8 mouse cellular contexts compared by ENCODE assay signal in the genomic region with DNA sequence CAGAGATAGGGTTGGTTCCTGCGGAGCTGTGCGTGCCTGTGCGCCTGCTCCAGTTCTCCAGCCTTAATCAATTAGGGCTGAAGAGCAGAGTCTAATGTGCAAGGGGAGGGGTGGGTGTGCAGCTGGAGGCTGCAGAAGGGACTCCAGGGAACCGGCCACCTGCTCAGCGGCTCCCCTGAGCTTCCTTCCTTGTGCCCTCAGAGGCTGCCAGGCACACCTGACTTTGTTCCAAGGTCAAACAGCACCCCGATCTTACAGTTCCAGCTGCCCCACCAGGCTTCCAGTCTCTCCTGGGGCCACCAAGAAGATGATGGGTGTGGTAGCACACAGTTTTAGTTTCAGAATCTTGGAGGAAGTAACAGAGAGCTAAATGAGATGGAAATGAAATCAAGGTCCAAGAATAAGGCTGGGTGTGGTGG. TPM values are rescaled to one million over a fixed set of nuclear protein-coding genes. Genes with fewer than 3 reads are reported as not detected.
A peak's percentile ranks its signal among the peaks of the same experiment; 100 is the strongest.
DNase-seq lines count a peak whose midpoint lies in the region; ATAC-seq and TF ChIP-seq lines count a peak whose summit lies in the region.

No protein-coding gene starts in this region.

- peak overlapping the region; percentile 47 for H3K9ac ChIP-seq in forebrain, embryonic 14.5 days (ENCODE audit: low read length)
- H3K9ac ChIP-seq in limb, embryonic 14.5 days (ENCODE audit: low read depth, low read length, severe bottlenecking): 0 out of 2 replicates have a peak overlapping the region, but pooled peaks have one; percentile 3

- peak overlapping the region; percentile 42 for H3K4me2 ChIP-seq in forebrain, embryonic 14.5 days (ENCODE audit: low read length)
- peak overlapping the region; percentile 39 for H3K4me2 ChIP-seq in limb, embryonic 14.5 days (replicated peaks; ENCODE audit: low read depth, low read length, severe bottlenecking)

- H3K4me3 ChIP-seq in spleen, adult 2 months (ENCODE audit: extremely low read depth, insufficient read depth, insufficient read length): peak overlapping the region; percentile 36; the same call in 1 of the 2 replicates
- H3K4me3 ChIP-seq in forebrain, embryonic 14.5 days (ENCODE audit: low read depth, low read length): peak overlapping the region; percentile 8; the same call in 1 of the 2 replicates
- peak overlapping the region; percentile 8; the same call in 1 of the 2 replicates for H3K4me3 ChIP-seq in limb, embryonic 14.5 days (replicated peaks; ENCODE audit: low read length)

- no peaks in the 10 kb centered on the region for H3K9me3 ChIP-seq in forebrain, embryonic 14.5 days (replicated peaks; ENCODE audit: control insufficient read depth, low read length)
- no peaks in the 10 kb centered on the region for H3K9me3 ChIP-seq in limb, embryonic 14.5 days (ENCODE audit: control insufficient read depth, low read length)

- WGBS in spleen, adult 2 months: 4% methylated on average over 6 of the region's 6 CpGs
- WGBS in forebrain, embryonic 14.5 days: 6% methylated on average over 6 of the region's 6 CpGs
- 7% methylated on average over 6 of the region's 6 CpGs for WGBS in limb, embryonic 14.5 days

- peak; percentile 72 for ATAC-seq in forebrain, embryonic 14.5 days
- no peak for ATAC-seq in limb, embryonic 14.5 days (ENCODE audit: low FRiP score, low read depth)

- H3K27ac ChIP-seq in spleen, adult 2 months (ENCODE audit: insufficient read depth, low read length): no peak overlapping the region
- peak overlapping the region; percentile 87 for H3K27ac ChIP-seq in forebrain, embryonic 14.5 days (ENCODE audit: low read depth, low read length)
- peak overlapping the region; percentile 83 for H3K27ac ChIP-seq in limb, embryonic 14.5 days (replicated peaks; ENCODE audit: low read depth, low read length)

- no peak for TF ChIP-seq CTCF in spleen, adult 2 months (IDR thresholded peaks at IDR 0.05; ENCODE audit: extremely low read depth, insufficient read depth, insufficient read length, insufficient replicate concordance)

- H3K4me1 ChIP-seq in spleen, adult 2 months (ENCODE audit: control insufficient read depth, insufficient read depth, insufficient read length): peaks cover 15% of the 10 kb centered on the region; the same call in 1 of the 2 replicates
- H3K4me1 ChIP-seq in forebrain, embryonic 14.5 days (ENCODE audit: control insufficient read depth, insufficient read depth, low read length): peaks cover 12% of the 10 kb centered on the region
- peaks cover 32% of the 10 kb centered on the region for H3K4me1 ChIP-seq in limb, embryonic 14.5 days (ENCODE audit: control insufficient read depth, insufficient read depth, low read length)

- no peak for TF ChIP-seq POLR2A in spleen, adult 2 months (IDR thresholded peaks at IDR 0.05; ENCODE audit: low read depth, low read length)
- no peak for TF ChIP-seq POLR2A in limb, embryonic 14.5 days (IDR thresholded peaks at IDR 0.05; ENCODE audit: borderline replicate concordance, extremely low read depth, insufficient read depth, insufficient read length)

- H3K36me3 ChIP-seq in spleen, adult 2 months (ENCODE audit: control insufficient read depth, insufficient read depth, low read length): no peaks in the 10 kb centered on the region
- H3K36me3 ChIP-seq in forebrain, embryonic 14.5 days (ENCODE audit: control insufficient read depth, insufficient read depth, low read length): no peaks in the 10 kb centered on the region
- no peaks in the 10 kb centered on the region for H3K36me3 ChIP-seq in limb, embryonic 14.5 days (ENCODE audit: control insufficient read depth, insufficient read depth, low read length)
- no peaks in the 10 kb centered on the region for H3K36me3 ChIP-seq in splenic B cell, adult 2 months (ENCODE audit: control insufficient read depth, insufficient read depth, low read length, poor library complexity, severe bottlenecking)

- DNase-seq in spleen, adult 2 months (ENCODE audit: low read depth in 1 of 2, low spot score in 2 of 2): no peak
- DNase-seq in spleen, postnatal 10 days (ENCODE audit: low spot score in 2 of 2): no peak
- DNase-seq in forebrain, embryonic 14.5 days (ENCODE audit: low spot score): no peak
- no peak for DNase-seq in limb, embryonic 14.5 days (ENCODE audit: low spot score)
- DNase-seq in splenic B cell, adult 2 months (ENCODE audit: low read depth, low spot score): peak; percentile 32
- DNase-seq in spleen, postnatal 36 days (ENCODE audit: low spot score in 2 of 2): no peak
- no peak for DNase-seq in frontal cortex, postnatal 10 days (ENCODE audit: low spot score in 2 of 2)
- no peak for DNase-seq in frontal cortex, adult 2 months (ENCODE audit: extremely low spot score in 1 of 2, low spot score in 1 of 2)

- no peaks in the 10 kb centered on the region for H3K27me3 ChIP-seq in spleen, adult 2 months (ENCODE audit: control insufficient read depth, insufficient read depth, low read length)
- H3K27me3 ChIP-seq in forebrain, embryonic 14.5 days (replicated peaks; ENCODE audit: control insufficient read depth, insufficient read depth, low read length): no peaks in the 10 kb centered on the region
- H3K27me3 ChIP-seq in limb, embryonic 14.5 days (ENCODE audit: control insufficient read depth, insufficient read depth, low read length): no peaks in the 10 kb centered on the region
- no peaks in the 10 kb centered on the region for H3K27me3 ChIP-seq in splenic B cell, adult 2 months (ENCODE audit: control insufficient read depth, insufficient read depth, low read length, poor library complexity, severe bottlenecking)

RNA-seq across cellular contexts. Expression of a gene that starts 39.5 kb away (rescaled TPM):
- polyA plus RNA-seq in spleen, adult 2 months (2012; rRNA removed): 0.30 and 0.31 TPM in 2 replicates
- polyA plus RNA-seq in forebrain, embryonic 14.5 days (2014; fragmentation: Nextera tagmentation; extraction: Ambion mirVana): 0.09 and 0.27 TPM in 2 replicates
- 0.80 and 1.0 TPM in 2 replicates for polyA plus RNA-seq in limb, embryonic 14.5 days (2012; rRNA removed)
- 1.4 and 1.7 TPM in 2 replicates for polyA plus RNA-seq in limb, embryonic 14.5 days (2014; fragmentation: Nextera tagmentation; extraction: Ambion mirVana)
- polyA plus RNA-seq in frontal cortex, adult 2 months (2012; rRNA removed): 0.08 TPM in 2 replicates

RNA-seq across cellular contexts. Expression of a gene that starts 58.0 kb away (rescaled TPM):
- 0.49 and 0.99 TPM in 2 replicates for polyA plus RNA-seq in spleen, adult 2 months (2012; rRNA removed)
- 5.8 and 6.2 TPM in 2 replicates for polyA plus RNA-seq in forebrain, embryonic 14.5 days (2014; fragmentation: Nextera tagmentation; extraction: Ambion mirVana)
- polyA plus RNA-seq in limb, embryonic 14.5 days (2012; rRNA removed): 5.4 and 7.1 TPM in 2 replicates
- polyA plus RNA-seq in limb, embryonic 14.5 days (2014; fragmentation: Nextera tagmentation; extraction: Ambion mirVana): 5.0 and 6.1 TPM in 2 replicates
- 134 and 162 TPM in 2 replicates for polyA plus RNA-seq in frontal cortex, adult 2 months (2012; rRNA removed)

Comparison
In these comparisons a context has a peak if more than half of its experiments do, and no peak if none do; other contexts are left out.
1. RNA of a gene that starts 58.0 kb away (polyA plus RNA-seq): 134 to 162 TPM in frontal cortex, adult 2 months; 5.8 to 6.2 TPM in forebrain, embryonic 14.5 days, 5.0 to 7.1 TPM in limb, embryonic 14.5 days and 0.49 to 0.99 TPM in spleen, adult 2 months; every median in the first group is over 10 times any median in the second.
2. Peak in every context shown above with its lines, with median percentiles within 50 percentile points of each other: H3K4me3 ChIP-seq.